In genomic region chr16:38011486-38011885, GRCm38 (mm10) we compare ENCODE assay signal across 26 mouse cellular contexts.
DNase-seq lines count a peak whose midpoint lies in the region; ATAC-seq and TF ChIP-seq lines count a peak whose summit lies in the region.
"Had no signal": no experiment of that assay in that cellular context is flagged by ENCODE, and none has a peak within 500 bp of the region (broad histone marks: within the 10 kb centered on the region; RNA-seq: fewer than 3 reads in every experiment).

No protein-coding gene starts in this region.

- no peak for ATAC-seq in forebrain, postnatal 0 days
- no peak for ATAC-seq in neural tube, embryonic 15.5 days (ENCODE audit: low FRiP score)
- no peak for ATAC-seq in erythroid progenitor cell, adult 5-6 weeks (replicated peaks; ENCODE audit: low FRiP score, poor library complexity, severe bottlenecking)
- ATAC-seq: activated CD4-positive, CD25-positive, alpha-beta regulatory T cell, adult 4 months; forebrain, embryonic 14.5 days; hindbrain, embryonic 16.5 days had no signal

- DNase-seq in forebrain, embryonic 10.5 days (ENCODE audit: extremely low spot score, low spot score) = peak; percentile 5
- no peak for DNase-seq in forebrain, postnatal 0 days
- peak; percentile 53 for DNase-seq in heart, embryonic 10.5 days (ENCODE audit: low spot score)
- no peak for DNase-seq in heart, postnatal 36 days
- peak; percentile 9 for DNase-seq in neural tube, embryonic 10.5 days (ENCODE audit: extremely low spot score, low spot score)
- DNase-seq: adrenal gland, adult 8-10 months; adrenal gland, postnatal 25 days; cerebellum, adult 11-12 months; cerebellum, adult 8-10 months; cerebellum, postnatal 10 days; cerebellum, postnatal 36 days; embryo, embryonic 11 days; gastrocnemius, adult 2 months; gastrocnemius, postnatal 14 days; heart, postnatal 14 days had no signal

- 93% methylated on average over 13 of the region's 13 CpGs for WGBS in forebrain, embryonic 10.5 days
- 91% methylated on average over 13 of the region's 13 CpGs for WGBS in forebrain, postnatal 0 days
- 87% methylated on average over 13 of the region's 13 CpGs for WGBS in heart, embryonic 10.5 days
- 88% methylated on average over 13 of the region's 13 CpGs for WGBS in neural tube, embryonic 15.5 days

- no peaks in the 10 kb centered on the region for H3K27me3 ChIP-seq in forebrain, embryonic 10.5 days (ENCODE audit: poor library complexity, severe bottlenecking)
- no peaks in the 10 kb centered on the region for H3K27me3 ChIP-seq in forebrain, postnatal 0 days (ENCODE audit: insufficient read depth, low read length)
- no peaks in the 10 kb centered on the region for H3K27me3 ChIP-seq in heart, embryonic 10.5 days (ENCODE audit: insufficient read depth, poor library complexity, severe bottlenecking)
- H3K27me3 ChIP-seq in neural tube, embryonic 15.5 days (replicated peaks) = no peaks in the 10 kb centered on the region
- H3K27me3 ChIP-seq: embryonic facial prominence, embryonic 13.5 days; heart, embryonic 13.5 days; hindbrain, embryonic 13.5 days had no signal

- intact Hi-C loops in heart, postnatal 36 days (cut with DNase I) = no loop called here

- H3K36me3 ChIP-seq in forebrain, embryonic 10.5 days (replicated peaks) = no peaks in the 10 kb centered on the region
- no peaks in the 10 kb centered on the region for H3K36me3 ChIP-seq in forebrain, postnatal 0 days (ENCODE audit: insufficient read depth)
- H3K36me3 ChIP-seq in heart, embryonic 10.5 days = no peaks in the 10 kb centered on the region
- no peaks in the 10 kb centered on the region for H3K36me3 ChIP-seq in neural tube, embryonic 15.5 days
- H3K36me3 ChIP-seq: embryonic facial prominence, embryonic 10.5 days; embryonic facial prominence, embryonic 13.5 days; heart, embryonic 13.5 days; hindbrain, embryonic 10.5 days; hindbrain, embryonic 13.5 days had no signal

- H3K4me3 ChIP-seq in forebrain, embryonic 10.5 days = no peak overlapping the region
- no peak overlapping the region for H3K4me3 ChIP-seq in forebrain, postnatal 0 days (ENCODE audit: low read depth, low read length)
- H3K4me3 ChIP-seq in heart, embryonic 10.5 days = no peak overlapping the region
- no peak overlapping the region for H3K4me3 ChIP-seq in neural tube, embryonic 15.5 days (replicated peaks)
- H3K4me3 ChIP-seq: embryonic facial prominence, embryonic 10.5 days; embryonic facial prominence, embryonic 13.5 days; erythroblast, embryonic 14.5 days; gastrocnemius, adult 2 months; heart, embryonic 13.5 days; hindbrain, embryonic 10.5 days; hindbrain, embryonic 13.5 days had no signal

- H3K9me3 ChIP-seq in forebrain, embryonic 10.5 days = no peaks in the 10 kb centered on the region
- H3K9me3 ChIP-seq in forebrain, postnatal 0 days (ENCODE audit: low read length) = no peaks in the 10 kb centered on the region
- no peaks in the 10 kb centered on the region for H3K9me3 ChIP-seq in heart, embryonic 10.5 days
- no peaks in the 10 kb centered on the region for H3K9me3 ChIP-seq in neural tube, embryonic 15.5 days (replicated peaks)
- H3K9me3 ChIP-seq: embryonic facial prominence, embryonic 10.5 days; embryonic facial prominence, embryonic 13.5 days; heart, embryonic 13.5 days; hindbrain, embryonic 10.5 days; hindbrain, embryonic 13.5 days had no signal

- H3K9ac ChIP-seq in forebrain, postnatal 0 days = no peak overlapping the region
- no peak overlapping the region for H3K9ac ChIP-seq in neural tube, embryonic 15.5 days (replicated peaks)
- H3K9ac ChIP-seq: embryonic facial prominence, embryonic 13.5 days; heart, embryonic 13.5 days; hindbrain, embryonic 13.5 days had no signal

- H3K27ac ChIP-seq in forebrain, embryonic 10.5 days = no peak overlapping the region
- no peak overlapping the region for H3K27ac ChIP-seq in forebrain, postnatal 0 days (ENCODE audit: low read depth, low read length)
- no peak overlapping the region for H3K27ac ChIP-seq in heart, embryonic 10.5 days
- no peak overlapping the region for H3K27ac ChIP-seq in neural tube, embryonic 15.5 days (replicated peaks)
- H3K27ac ChIP-seq: embryonic facial prominence, embryonic 10.5 days; embryonic facial prominence, embryonic 13.5 days; gastrocnemius, adult 2 months; heart, embryonic 13.5 days; hindbrain, embryonic 10.5 days; hindbrain, embryonic 13.5 days had no signal

- no peak for TF ChIP-seq CTCF in forebrain, postnatal 0 days (IDR thresholded peaks at IDR 0.05; ENCODE audit: low read depth)

- H3K4me1 ChIP-seq in forebrain, embryonic 10.5 days = no peaks in the 10 kb centered on the region
- H3K4me1 ChIP-seq in forebrain, postnatal 0 days (ENCODE audit: insufficient read depth) = no peaks in the 10 kb centered on the region
- H3K4me1 ChIP-seq in heart, embryonic 10.5 days = peaks cover 13% of the 10 kb centered on the region; the same call in 1 of the 2 replicates
- no peaks in the 10 kb centered on the region for H3K4me1 ChIP-seq in neural tube, embryonic 15.5 days
- H3K4me1 ChIP-seq: embryonic facial prominence, embryonic 10.5 days; embryonic facial prominence, embryonic 13.5 days; hindbrain, embryonic 10.5 days; hindbrain, embryonic 13.5 days had no signal

- no peak overlapping the region for H3K4me2 ChIP-seq in forebrain, postnatal 0 days (ENCODE audit: low read depth)
- no peak overlapping the region for H3K4me2 ChIP-seq in neural tube, embryonic 15.5 days
- H3K4me2 ChIP-seq: embryonic facial prominence, embryonic 13.5 days; heart, embryonic 13.5 days; hindbrain, embryonic 13.5 days had no signal

Comparison
In these comparisons a context has a peak if more than half of its experiments do, and no peak if none do; other contexts are left out.
1. DNase-seq: peak in forebrain, embryonic 10.5 days (single experiment), heart, embryonic 10.5 days (single experiment) and neural tube, embryonic 10.5 days (single experiment); none in forebrain, postnatal 0 days (single experiment) and heart, postnatal 36 days (0 of 2).